Mouse (Mus musculus) MEL-GATA-1-ER (cell line): ENCODE measurements around the gene Mbd6.

Experiments
- DNase-seq: peaks from one replicate; pipeline ENCODE4 v3.0.0-alpha.2; 2012; ENCODE audit warnings: low read depth; ENCODE audit errors: extremely low read depth

Mbd6 gene

GRCm38 (mm10) chr10:127288328-127288799 lies 454 bp downstream of the Mbd6 start:
- DNase-seq = no peak

GRCm38 (mm10) chr10:127287936-127288293 lies 903 bp downstream of the Mbd6 start:
- DNase-seq = no peak

GRCm38 (mm10) chr10:127287271-127287935 lies 1.4 kb downstream of the Mbd6 start:
- no peak for DNase-seq

- no peak for DNase-seq
These were observed 2.1 kb downstream of the Mbd6 start for GRCm38 (mm10) chr10:127286730-127287129.

- DNase-seq = no peak
These were observed 2.6 kb downstream of the Mbd6 start for GRCm38 (mm10) chr10:127286194-127286593.

GRCm38 (mm10) chr10:127285644-127286043 lies 3.2 kb downstream of the Mbd6 start:
- no peak for DNase-seq

GRCm38 (mm10) chr10:127284724-127285500 lies 3.9 kb downstream of the Mbd6 start:
- DNase-seq = no peak

- DNase-seq = no peak
These were observed 4.7 kb downstream of the Mbd6 start for GRCm38 (mm10) chr10:127284105-127284622.

- DNase-seq = no peak
These were observed 6.1 kb downstream of the Mbd6 start for GRCm38 (mm10) chr10:127282620-127283215.

GRCm38 (mm10) chr10:127281316-127281715 lies 7.5 kb downstream of the Mbd6 start:
- DNase-seq = no peak

- no peak for DNase-seq
These were observed 9.1 kb downstream of the Mbd6 start for GRCm38 (mm10) chr10:127279730-127280129.

- DNase-seq = no peak
These were observed 14.4 kb downstream of the Mbd6 start for GRCm38 (mm10) chr10:127274261-127275022.

- no peak for DNase-seq
These were observed 16.4 kb downstream of the Mbd6 start for GRCm38 (mm10) chr10:127272371-127272770.

- no peak for DNase-seq
These were observed 18.9 kb downstream of the Mbd6 start for GRCm38 (mm10) chr10:127269884-127270283.

- DNase-seq = no peak
These were observed 19.8 kb downstream of the Mbd6 start for GRCm38 (mm10) chr10:127269036-127269435.

- no peak for DNase-seq
These were observed 20.4 kb downstream of the Mbd6 start for GRCm38 (mm10) chr10:127268401-127268800.

- no peak for DNase-seq
These were observed 21.5 kb downstream of the Mbd6 start for GRCm38 (mm10) chr10:127267318-127267717.

- DNase-seq = peak; percentile 95
These were observed 22.4 kb downstream of the Mbd6 start, which contains the start of gene Dctn2 for GRCm38 (mm10) chr10:127266112-127267091. Gene Dctn2, plus strand, starts transcription at chr10:127266368.

- DNase-seq = peak; percentile 33
These were observed 23.1 kb downstream of the Mbd6 start for GRCm38 (mm10) chr10:127265727-127266111.

- DNase-seq = no peak
These were observed 23.8 kb downstream of the Mbd6 start for GRCm38 (mm10) chr10:127264971-127265370.
